Mouse (Mus musculus) liver, adult (tissue): ENCODE measurements around the gene Casp7.

ENCODE experiments used
- GATA4 ChIP-seq: IDR thresholded peaks from 2 replicates; pipeline ENCODE4 v1.6.1; 2014; ENCODE audit warnings: mild to moderate bottlenecking, low read length; ENCODE audit not compliant: insufficient replicate concordance

The Casp7 gene

DNA sequence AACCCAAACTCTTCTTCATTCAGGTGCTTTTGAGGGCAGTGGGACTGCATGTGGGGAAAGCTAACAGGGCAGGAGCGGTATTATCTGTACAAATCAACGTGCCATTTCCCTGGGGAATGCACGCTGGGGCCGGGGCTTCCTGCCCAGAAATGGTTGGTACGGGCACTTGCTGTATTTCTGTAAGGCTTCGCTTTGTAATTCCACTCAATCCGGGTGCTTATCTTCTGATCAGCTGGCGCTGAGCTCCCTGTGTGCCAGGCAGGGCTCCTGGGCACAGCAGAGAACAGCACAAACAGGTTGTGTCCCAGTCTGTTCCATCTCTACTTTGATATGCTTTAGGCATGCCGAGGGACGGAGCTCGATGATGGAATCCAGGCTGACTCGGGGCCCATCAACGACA is 39.5 kb downstream of the Casp7 start:
- no peak for TF ChIP-seq GATA4

DNA sequence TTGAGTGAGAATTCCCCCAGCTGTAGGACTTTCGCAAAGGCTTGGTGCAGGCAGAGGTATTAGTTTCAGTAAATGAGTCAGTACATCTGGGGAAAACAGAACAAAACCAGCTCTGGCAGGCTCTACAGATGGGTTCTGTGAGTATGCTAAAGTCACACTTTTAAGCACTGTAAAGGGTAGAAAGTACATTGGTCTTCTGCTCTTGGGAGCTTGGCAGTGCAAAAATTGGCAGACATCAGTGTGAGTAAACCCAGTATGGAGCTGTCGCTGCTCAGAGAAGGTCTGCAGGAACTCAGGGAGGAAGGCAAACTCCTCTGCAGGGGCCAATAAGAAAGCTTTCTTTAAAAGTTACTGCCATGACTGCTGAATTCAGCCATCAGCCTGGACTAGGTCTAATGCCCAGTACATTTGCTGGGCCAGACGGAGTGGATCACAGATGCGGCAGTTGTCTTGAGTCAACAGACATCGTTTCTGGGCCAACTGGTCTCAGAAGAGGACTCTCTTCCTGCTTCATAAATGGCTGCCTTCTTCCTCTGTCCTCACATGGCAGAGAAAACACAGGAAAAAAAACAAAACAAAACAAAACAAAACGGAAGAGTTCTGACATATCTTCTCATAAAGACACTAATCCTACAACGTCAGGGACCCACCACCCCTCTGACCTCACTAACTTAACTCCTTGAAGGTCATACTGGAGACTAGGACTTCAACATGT is 41.6 kb downstream of the Casp7 start:
- no peak for TF ChIP-seq GATA4

- peak; percentile 41; the same call in 1 of the 2 replicates for TF ChIP-seq GATA4
Measured at GRCm38 (mm10) chr19:56439072-56439434, 42.1 kb downstream of the Casp7 start.

- no peak for TF ChIP-seq GATA4
Measured at GRCm38 (mm10) chr19:56443445-56443844, 46.5 kb downstream of the Casp7 start.

GRCm38 (mm10) chr19:56448784-56449183 is 51.9 kb downstream of the Casp7 start:
- TF ChIP-seq GATA4, result no peak

DNA sequence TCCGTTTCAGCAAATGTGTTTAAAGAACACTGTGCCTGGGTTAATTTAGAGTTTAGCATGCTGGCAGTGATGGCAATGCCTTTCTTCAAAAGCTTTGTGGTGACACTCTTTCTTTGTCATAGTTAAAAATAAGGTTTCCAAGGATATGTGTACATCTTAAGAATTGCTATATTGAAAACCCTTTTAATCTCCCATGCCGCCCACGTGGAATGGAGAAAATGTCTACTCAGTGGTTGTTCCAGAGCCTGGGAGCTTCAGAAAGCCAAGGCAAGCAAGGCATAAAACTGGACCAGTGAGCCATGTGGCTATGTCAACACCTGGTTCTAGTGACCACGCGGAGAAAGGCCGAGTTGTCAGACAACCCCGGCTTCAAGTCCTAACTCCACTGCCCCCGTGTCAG is 52.6 kb downstream of the Casp7 start:
- no peak for TF ChIP-seq GATA4

DNA sequence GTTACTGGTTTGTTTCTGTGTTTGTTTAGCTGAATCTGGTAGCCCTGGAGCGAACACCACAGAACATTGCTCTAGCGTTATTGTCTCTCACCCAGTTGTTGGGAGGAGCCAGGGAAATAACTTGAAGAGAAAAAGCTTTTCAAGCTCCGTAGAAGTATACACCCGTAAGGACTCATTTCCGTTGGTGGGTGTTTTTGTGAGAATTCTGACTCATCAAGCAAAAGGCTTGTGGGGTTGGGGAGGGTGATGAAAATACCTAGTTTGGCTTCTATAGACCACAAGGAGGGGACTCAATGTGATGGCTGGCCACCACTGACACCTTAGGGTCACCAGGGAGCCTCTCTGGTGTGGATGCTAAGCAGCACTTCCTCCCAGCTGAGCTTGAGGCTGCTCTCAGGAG is 54.0 kb downstream of the Casp7 start:
- no peak for TF ChIP-seq GATA4

DNA sequence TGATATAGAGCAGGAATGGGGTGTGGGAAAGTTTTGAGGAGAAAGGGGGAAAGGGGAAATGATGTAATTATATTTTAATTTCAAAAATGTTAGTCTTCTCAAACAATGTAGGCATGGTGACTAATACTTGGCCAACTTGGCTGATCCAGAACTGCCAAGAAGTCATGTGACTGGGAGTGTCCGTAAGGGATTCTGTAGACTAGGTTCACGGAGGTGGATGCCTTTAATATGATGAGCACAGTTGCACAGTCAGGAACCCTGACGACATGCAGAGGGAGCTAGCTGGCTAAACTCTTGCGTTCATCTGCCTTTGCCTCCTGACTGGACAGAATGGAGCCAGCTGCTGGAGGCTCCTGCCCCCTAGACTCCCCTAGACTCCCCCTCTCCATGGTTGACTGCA is 54.9 kb downstream of the Casp7 start:
- no peak for TF ChIP-seq GATA4

DNA sequence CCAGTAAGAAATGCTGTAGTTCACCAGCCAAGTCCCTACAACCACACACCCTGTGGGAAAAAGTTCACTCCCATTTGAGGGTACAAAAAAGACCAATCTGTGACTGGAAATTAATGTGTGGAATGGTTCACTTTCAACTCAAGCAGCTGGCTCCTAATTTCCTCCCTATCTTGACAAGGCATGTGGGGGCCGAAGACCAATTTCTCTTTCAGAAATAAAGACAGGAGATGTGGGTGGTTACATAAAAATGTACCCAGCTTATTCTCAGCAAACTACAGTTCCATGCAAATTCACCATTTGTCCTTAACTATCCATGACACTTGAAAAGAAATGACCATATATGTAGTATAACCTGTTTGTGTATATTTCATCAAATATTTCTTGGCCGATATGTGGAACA is 55.5 kb downstream of the Casp7 start:
- no peak for TF ChIP-seq GATA4

- TF ChIP-seq GATA4, result no peak
Measured at GRCm38 (mm10) chr19:56454862-56455261, 57.9 kb downstream of the Casp7 start.

DNA sequence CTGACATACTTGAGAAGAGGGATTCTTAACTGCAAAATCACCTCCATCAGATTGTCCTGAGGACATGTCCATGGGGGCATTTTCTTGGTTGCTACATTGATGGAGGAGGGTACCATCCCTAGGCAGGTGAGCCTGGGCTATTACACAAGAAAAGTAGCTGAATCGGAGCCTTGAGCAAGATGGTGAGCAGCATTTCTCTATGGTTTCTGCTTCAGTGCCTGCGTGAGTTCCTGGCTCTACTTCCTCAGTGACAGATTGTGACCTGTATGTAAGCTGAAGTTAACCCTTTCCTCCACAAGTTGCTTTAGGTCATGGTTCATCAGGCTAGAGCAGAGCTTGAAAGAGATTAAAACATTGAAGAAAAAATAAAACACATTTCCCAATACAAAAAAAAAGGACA is 58.4 kb downstream of the Casp7 start:
- TF ChIP-seq GATA4, result no peak

DNA sequence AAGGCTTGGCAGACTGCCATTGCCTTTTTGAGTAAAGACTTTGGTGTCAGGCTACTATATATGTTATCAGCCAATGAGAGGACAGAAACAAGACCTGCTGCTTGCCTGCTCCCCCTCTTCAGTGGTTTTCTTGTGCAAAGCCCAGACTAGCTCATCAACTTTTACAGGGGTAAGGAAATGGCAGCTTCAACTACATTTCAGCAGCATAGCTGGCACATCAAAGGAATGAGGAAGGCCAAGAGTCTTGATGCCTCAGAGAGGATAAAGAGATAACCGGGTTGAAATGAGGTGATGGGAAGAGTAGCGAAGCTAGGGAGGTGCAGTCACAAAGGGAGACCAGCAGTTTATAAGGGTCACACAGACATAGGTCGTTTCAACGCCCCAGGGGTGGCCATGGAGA is 60.6 kb downstream of the Casp7 start:
- TF ChIP-seq GATA4, result no peak

DNA sequence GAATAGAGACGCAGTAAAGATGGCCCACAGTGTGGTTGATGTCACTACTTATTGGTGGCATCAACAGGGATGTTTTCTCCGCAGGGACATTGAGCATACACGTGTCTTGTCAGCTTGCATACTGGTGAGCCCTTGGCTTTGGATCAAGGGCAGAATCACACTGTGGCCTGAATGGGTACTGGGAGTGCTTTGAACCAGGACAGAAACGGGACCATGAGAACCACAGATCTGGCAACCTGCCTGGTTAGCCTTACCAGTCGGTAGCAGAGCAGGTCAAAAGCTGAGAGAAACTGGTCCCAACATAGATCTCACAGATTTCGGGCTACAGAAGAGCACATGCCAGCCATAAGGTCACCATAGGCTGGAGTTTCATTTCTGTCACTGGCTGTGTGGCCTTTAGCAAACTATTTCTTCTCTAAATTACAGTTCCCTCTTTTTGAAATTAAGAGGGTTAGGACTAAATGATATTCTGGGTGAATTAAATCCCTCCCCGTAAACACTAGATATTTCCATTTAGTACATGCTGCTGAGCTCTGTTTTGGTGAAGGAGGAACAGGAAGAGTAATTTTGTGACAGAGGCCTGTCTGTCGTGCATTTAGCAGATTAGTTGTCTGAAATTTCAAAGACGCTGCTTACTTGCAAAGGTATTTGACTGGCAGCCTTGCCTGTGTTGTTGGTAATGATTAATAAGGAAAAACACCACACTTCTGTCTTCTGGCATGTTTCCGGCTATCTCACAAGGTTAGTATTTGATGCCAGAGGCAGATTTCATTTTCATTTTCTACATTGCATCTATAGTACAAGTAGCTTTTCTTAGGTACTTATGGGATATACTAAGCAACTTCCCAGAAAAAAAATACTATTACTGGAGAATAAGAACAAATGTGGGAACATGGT is 62.5 kb downstream of the Casp7 start:
- no peak for TF ChIP-seq GATA4

DNA sequence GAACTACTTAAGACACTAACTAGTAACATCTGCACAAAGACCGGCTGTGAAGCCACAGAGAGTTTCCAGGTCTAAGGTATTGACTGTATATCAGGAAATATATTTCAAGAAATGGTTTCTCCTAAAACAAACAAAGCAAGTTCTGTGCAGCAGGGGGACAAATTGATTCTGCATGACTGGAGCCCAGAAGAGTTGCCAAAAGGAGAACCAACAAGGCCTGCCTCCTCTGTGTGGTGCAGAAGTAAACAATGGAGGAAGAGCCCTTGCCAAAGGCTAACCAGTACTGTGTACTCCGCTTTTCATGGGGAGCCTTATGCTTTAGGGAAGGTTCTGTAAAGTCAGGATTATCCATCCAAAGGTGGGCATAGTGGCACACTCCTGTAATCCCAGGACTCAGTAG is 63.3 kb downstream of the Casp7 start:
- no peak for TF ChIP-seq GATA4

- no peak for TF ChIP-seq GATA4
Measured at GRCm38 (mm10) chr19:56461522-56462101, 64.7 kb downstream of the Casp7 start, which contains the start of gene Plekhs1. Plekhs1 (plus strand) TSS chr19:56461640.

- no peak for TF ChIP-seq GATA4
Measured at GRCm38 (mm10) chr19:56462786-56463185, 65.9 kb downstream of the Casp7 start.
